Mouse (Mus musculus): Measurements from ENCODE around the gene Sdk1.

The Sdk1 gene

GRCm38 (mm10) chr5:141985003-141985402 is 743.7 kb downstream of the Sdk1 start:
- no peak for TF ChIP-seq GATA4 (IDR thresholded peaks at IDR 0.05; ENCODE audit: insufficient replicate concordance, low read length)

DNA sequence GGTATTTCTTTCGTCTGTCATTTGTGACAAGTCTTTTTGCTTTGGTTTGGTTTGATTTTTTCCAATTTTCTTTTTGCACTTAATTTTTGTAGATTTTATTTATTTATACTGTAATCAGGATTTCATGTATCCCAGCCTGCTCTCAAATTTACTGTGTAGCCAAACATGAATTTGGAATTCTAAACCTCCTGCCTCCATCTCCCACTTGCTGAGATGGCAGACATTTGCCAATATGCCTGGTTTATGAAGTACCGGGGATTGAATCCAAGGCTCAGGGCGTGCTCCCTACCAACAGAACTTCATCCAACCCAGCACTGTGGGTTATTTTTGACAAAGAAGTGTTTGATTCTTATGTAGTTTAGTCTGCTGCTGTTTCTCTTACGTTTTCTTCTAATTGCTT is 744.3 kb downstream of the Sdk1 start:
- no peak for TF ChIP-seq GATA4 (IDR thresholded peaks at IDR 0.05; ENCODE audit: insufficient replicate concordance, low read length)

DNA sequence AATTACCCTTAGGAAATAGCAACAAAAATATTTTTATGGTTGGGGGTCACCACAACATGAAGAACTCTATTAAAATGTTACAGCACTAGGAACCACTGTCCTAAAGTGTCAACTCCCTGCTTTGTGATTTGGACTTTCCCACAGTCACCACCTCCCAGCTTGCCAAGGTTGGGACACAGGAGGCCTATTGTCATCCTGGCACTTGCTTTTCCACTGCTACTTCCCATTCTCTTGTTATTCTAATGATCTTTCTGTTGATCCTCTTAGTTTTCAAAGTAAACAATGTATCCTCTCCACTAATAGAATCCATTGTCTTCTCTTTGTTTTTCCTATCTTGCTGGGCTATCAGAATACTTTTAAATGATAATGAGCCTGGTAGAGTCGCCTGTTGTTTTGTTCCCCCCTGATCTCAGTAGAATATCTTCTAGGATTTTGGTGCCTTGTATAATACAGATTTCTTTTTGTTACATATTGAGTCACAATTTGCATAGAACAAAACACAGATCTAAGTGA is 746.1 kb downstream of the Sdk1 start:
- TF ChIP-seq GATA4 (IDR thresholded peaks at IDR 0.05; ENCODE audit: insufficient replicate concordance, low read length): no peak

DNA sequence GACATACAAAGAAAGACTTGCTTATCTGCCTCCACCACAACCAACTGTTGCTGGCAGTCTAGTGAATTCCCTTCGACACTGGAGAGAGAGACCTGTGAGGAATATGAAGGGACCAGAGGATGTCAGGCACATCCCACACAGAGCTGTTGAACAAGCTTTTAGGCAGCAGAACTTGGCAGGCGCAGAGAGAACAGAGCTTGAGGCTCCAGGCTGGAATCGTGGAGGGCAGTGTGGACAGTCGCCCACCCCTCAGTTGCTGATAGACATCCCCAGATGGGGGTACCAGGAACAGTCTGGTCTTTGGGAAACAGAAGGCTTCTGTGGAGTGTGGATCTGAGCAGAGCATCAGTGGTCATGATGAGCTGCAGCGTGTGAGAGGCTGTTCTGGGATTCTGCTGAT is 747.4 kb downstream of the Sdk1 start:
- TF ChIP-seq GATA4 (IDR thresholded peaks at IDR 0.05; ENCODE audit: insufficient replicate concordance, low read length): no peak

DNA sequence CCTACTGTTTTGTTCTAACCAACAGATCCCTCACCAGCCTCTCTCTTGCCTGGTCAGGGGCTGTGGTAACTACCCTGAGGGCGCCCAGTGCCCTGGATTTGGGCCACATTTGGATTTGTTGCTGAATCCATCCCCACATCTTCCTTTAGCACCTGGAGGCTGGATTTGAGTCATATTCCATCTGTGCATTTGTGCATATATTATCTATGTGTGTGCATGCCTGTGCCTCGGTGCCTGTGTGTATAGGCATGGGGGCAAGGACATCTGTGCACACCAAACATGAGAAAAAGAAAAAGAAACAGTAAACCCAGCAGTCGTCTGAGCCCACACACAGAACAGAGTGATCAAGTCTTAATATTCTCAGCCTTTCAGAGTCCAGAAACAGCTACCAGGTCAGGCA is 752.9 kb downstream of the Sdk1 start:
- no peak for TF ChIP-seq GATA4 (IDR thresholded peaks at IDR 0.05; ENCODE audit: insufficient replicate concordance, low read length)

GRCm38 (mm10) chr5:142000247-142000646 is 759.0 kb downstream of the Sdk1 start:
- no peak for TF ChIP-seq GATA4 (IDR thresholded peaks at IDR 0.05; ENCODE audit: insufficient replicate concordance, low read length)

GRCm38 (mm10) chr5:142001131-142001530 is 759.8 kb downstream of the Sdk1 start:
- no peak for TF ChIP-seq GATA4 (IDR thresholded peaks at IDR 0.05; ENCODE audit: insufficient replicate concordance, low read length)

GRCm38 (mm10) chr5:142001973-142002372 is 760.7 kb downstream of the Sdk1 start:
- TF ChIP-seq GATA4 (IDR thresholded peaks at IDR 0.05; ENCODE audit: insufficient replicate concordance, low read length): no peak

GRCm38 (mm10) chr5:142010189-142010588 is 768.9 kb downstream of the Sdk1 start:
- TF ChIP-seq GATA4 (IDR thresholded peaks at IDR 0.05; ENCODE audit: insufficient replicate concordance, low read length): no peak

DNA sequence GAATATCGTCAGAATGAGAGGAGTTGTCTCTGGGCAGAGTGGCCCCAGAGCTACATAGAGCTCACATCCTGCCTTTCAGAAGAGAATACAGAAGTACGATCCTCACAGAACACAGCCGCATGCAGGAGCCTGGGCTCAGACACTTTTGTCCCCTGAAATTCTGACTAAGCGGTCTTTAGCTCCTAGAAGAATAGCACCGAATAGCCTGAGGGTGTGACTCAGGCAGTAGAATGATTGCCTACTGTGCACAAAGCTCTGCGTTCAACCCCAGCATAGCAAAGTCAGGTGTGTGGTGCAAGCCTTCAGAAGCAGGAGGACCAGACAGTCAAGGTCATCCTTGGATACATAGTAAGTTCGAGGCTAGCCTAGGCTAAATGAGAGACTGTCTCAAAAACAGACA is 775.7 kb downstream of the Sdk1 start:
- TF ChIP-seq GATA4 (IDR thresholded peaks at IDR 0.05; ENCODE audit: insufficient replicate concordance, low read length): no peak

GRCm38 (mm10) chr5:142022877-142023580 is 781.7 kb downstream of the Sdk1 start:
- no peak for TF ChIP-seq GATA4 (IDR thresholded peaks at IDR 0.05; ENCODE audit: insufficient replicate concordance, low read length)

DNA sequence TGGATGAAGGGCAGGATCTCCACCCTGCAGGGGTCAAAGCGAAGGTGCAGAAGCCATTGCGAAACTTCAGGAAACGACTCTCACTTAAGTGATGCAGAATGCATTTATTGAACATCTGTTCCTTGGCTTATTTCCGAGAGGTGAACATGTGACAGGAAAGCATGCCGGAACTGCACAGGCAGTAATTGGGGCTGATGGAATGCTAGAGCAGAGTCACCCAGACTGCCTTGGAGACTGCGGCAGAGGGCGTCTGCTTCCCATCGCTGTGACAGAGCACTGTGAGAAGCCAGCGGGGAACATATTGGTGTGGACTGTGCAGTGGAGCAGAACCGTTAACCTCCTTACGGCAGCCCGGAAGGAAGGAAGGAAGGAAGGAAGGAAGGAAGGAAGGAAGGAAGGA is 783.2 kb downstream of the Sdk1 start:
- TF ChIP-seq GATA4 (IDR thresholded peaks at IDR 0.05; ENCODE audit: insufficient replicate concordance, low read length): no peak

DNA sequence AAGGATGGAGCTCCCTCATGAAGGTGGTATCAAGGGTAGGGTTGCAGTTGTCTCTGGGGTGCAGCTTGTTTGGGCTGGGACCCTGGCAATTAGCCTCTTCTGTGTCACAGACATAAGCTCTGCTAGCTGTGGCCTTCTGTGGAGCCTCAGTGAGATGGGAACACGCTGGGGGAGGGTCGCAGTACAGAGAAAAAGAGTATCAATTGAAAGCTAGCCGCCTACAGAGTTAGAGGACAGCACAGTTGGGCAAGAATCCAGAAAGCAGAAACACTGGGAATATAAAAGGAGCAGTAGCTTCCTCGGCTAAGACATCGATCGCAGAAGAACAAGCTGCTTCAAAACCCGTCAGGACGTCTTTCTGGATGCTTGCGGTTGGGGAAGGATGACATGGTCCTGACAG is 795.2 kb downstream of the Sdk1 start:
- no peak for TF ChIP-seq GATA4 (IDR thresholded peaks at IDR 0.05; ENCODE audit: insufficient replicate concordance, low read length)

GRCm38 (mm10) chr5:142039236-142039635 is 797.9 kb downstream of the Sdk1 start:
- TF ChIP-seq GATA4 (IDR thresholded peaks at IDR 0.05; ENCODE audit: insufficient replicate concordance, low read length): no peak

- TF ChIP-seq GATA4 (IDR thresholded peaks at IDR 0.05; ENCODE audit: insufficient replicate concordance, low read length): no peak
Observed at GRCm38 (mm10) chr5:142039891-142040530, 798.7 kb downstream of the Sdk1 start.

DNA sequence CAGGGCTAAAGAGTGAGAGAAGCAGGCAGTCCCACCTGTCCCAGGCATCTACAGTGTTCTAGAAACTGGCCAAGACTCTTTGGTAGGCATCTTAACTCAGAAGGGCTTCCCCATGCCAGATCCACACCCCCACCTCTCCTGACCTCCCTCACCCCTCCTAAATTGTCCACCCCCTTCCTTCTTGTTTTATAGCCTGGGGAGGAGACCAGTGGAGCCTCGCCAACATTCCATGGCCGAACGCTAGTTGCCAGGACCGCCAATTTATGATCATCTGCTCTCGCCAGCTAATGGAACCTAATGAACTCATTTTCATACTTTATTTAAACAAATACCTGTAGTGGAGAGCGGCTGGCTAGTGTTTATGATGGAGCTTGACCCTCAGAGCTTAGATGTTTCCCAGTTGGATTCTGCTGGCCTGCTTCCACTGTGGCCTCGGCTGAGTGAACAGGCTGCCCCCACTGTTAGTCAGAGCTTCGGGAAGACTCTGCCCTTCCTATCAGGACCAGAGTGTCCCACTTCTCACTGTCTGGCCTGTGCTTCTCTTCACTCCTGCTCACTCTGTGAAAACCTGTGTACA is 800.0 kb downstream of the Sdk1 start:
- no peak for TF ChIP-seq GATA4 (IDR thresholded peaks at IDR 0.05; ENCODE audit: insufficient replicate concordance, low read length)

Measured in liver, adult (tissue).